Mouse (Mus musculus) midbrain, embryonic 11.5 days (tissue): ENCODE results near the gene Tbata. TPM values are rescaled to one million over a fixed set of nuclear protein-coding genes. Genes with fewer than 3 reads are reported as not detected.
A peak's percentile ranks its signal among the peaks of the same experiment; 100 is the strongest.

Source experiments
- ATAC-seq: fragments of 200-750 bp; cut with Nextera tagmentation; 2 replicates; pipeline ENCODE4 v1.8.0; 2017; ENCODE audit warnings: moderate TSS enrichment, moderate library complexity; ENCODE audit not compliant: low FRiP score
- DNase-seq: peaks from one replicate; pipeline ENCODE4 v3.0.0; 2015; ENCODE audit warnings: low spot score; ENCODE audit errors: missing footprints
- H3K27ac ChIP-seq: fragments of 300-500 bp; sonication (generic); 2 replicates; pipeline ENCODE4 v1.5.1; 2014; ENCODE audit warnings: low read depth, low read length
- H3K27me3 ChIP-seq: fragments of 300-500 bp; sonication (generic); 2 replicates; pipeline ENCODE4 v1.6.1; 2014; ENCODE audit warnings: mild to moderate bottlenecking, low read length, moderate library complexity, mixed read lengths; ENCODE audit not compliant: control insufficient read depth, insufficient read depth
- H3K36me3 ChIP-seq: fragments of 300-500 bp; sonication (generic); 2 replicates; pipeline ENCODE4 v1.6.1; 2014; ENCODE audit warnings: mild to moderate bottlenecking, low read length, moderate library complexity, mixed read lengths; ENCODE audit not compliant: control insufficient read depth, insufficient read depth
- H3K4me1 ChIP-seq: fragments of 300-500 bp; sonication (generic); 2 replicates; pipeline ENCODE4 v1.6.1; 2014; ENCODE audit warnings: low read length; ENCODE audit not compliant: control insufficient read depth, insufficient read depth
- H3K4me2 ChIP-seq: fragments of 300-500 bp; sonication (generic); 2 replicates; pipeline ENCODE4 v1.6.1; 2014; ENCODE audit warnings: mild to moderate bottlenecking, moderate library complexity
- H3K4me3 ChIP-seq: fragments of 300-500 bp; sonication (generic); 2 replicates; pipeline ENCODE4 v1.5.1; 2014; ENCODE audit warnings: low read depth, low read length
- H3K9ac ChIP-seq: fragments of 300-500 bp; sonication (generic); 2 replicates; pipeline ENCODE4 v1.6.1; 2014; ENCODE audit warnings: low read length
- H3K9me3 ChIP-seq: fragments of 300-500 bp; sonication (generic); 2 replicates; pipeline ENCODE4 v1.6.1; 2016; ENCODE audit warnings: low read length; ENCODE audit not compliant: control insufficient read depth
- WGBS: fragments of 180-500 bp; shearing (Covaris S2); extraction: QIAGEN DNeasy Blood & Tissue Kit; methylation state at CpG from one replicate; pipeline ENCODE4 v1.1.7; 2014; 5-methylcytosine and 5-hydroxymethylcytosine counted together
- polyA plus RNA-seq: library from polyadenylated mRNA; unstranded; fragments of >200 nt; fragmentation: Nextera tagmentation; extraction: Ambion mirVana; gene quantifications from 2 replicates; pipeline ENCODE4 v1.2.1, GENCODE M21; 2014

Gene Tbata
- polyA plus RNA-seq, 1 experiment from 2014 or later = not detected

DNA sequence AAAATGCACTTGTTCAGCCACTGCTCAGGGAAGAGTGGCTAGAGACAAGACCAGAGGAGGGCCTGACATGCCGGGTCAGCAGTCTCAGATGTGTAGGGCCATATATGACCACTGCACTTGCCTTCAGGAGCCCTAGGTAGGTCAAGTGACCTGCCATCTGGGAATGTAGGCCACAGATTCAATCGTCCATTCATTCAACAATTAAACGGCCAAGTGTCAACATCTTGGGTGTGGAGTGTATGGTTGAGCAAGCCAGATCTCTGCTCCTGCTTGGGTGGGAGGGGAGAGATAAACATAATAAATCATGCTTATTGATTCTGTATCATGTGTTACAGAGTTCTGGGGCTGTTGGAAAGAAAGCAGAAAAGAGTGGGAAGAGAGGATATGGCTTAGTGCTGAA is 13.2 kb upstream of the Tbata start:
- ATAC-seq (no peak), DNase-seq (no peak)
- H3K27ac ChIP-seq = no peak overlapping the region
- no peaks in the 10 kb centered on the region for H3K27me3 ChIP-seq
- H3K9ac ChIP-seq = no peak overlapping the region
- WGBS = 81% methylated on average over 3 of the region's 3 CpGs
- no peaks in the 10 kb centered on the region for H3K36me3 ChIP-seq
- no peak overlapping the region for H3K4me2 ChIP-seq
- H3K4me1 ChIP-seq = no peaks in the 10 kb centered on the region
- H3K4me3 ChIP-seq = no peak overlapping the region
- no peaks in the 10 kb centered on the region for H3K9me3 ChIP-seq

- no peak for ATAC-seq
- WGBS = 87% methylated on average over 7 of the region's 7 CpGs
- Histone ChIP-seq H3K27ac (no peak overlapping the region), H3K4me2 (no peak overlapping the region), H3K27me3 (no peaks in the 10 kb centered on the region), H3K4me3 (no peak overlapping the region), H3K4me1 (no peaks in the 10 kb centered on the region), H3K36me3 (no peaks in the 10 kb centered on the region), H3K9me3 (no peaks in the 10 kb centered on the region), H3K9ac (no peak overlapping the region)
- no peak for DNase-seq
Observed at GRCm38 (mm10) chr10:61160089-61160488, 11.7 kb upstream of the Tbata start.

- ATAC-seq = no peak
Observed at GRCm38 (mm10) chr10:61160671-61161070, 11.1 kb upstream of the Tbata start.

GRCm38 (mm10) chr10:61162366-61162765 is 9.4 kb upstream of the Tbata start:
- Histone ChIP-seq H3K9me3 (no peaks in the 10 kb centered on the region), H3K4me1 (no peaks in the 10 kb centered on the region), H3K4me3 (no peak overlapping the region), H3K27ac (no peak overlapping the region), H3K4me2 (no peak overlapping the region), H3K9ac (no peak overlapping the region), H3K27me3 (no peaks in the 10 kb centered on the region), H3K36me3 (no peaks in the 10 kb centered on the region)
- 76% methylated on average over 3 of the region's 3 CpGs for WGBS
- DNase-seq = no peak
- ATAC-seq = no peak

More at GRCm38 (mm10) chr10:61160671-61161070, 11.1 kb upstream of the Tbata start:
- Histone ChIP-seq H3K9ac (no peak overlapping the region), H3K4me1 (no peaks in the 10 kb centered on the region), H3K36me3 (no peaks in the 10 kb centered on the region), H3K4me2 (no peak overlapping the region), H3K4me3 (no peak overlapping the region), H3K27me3 (no peaks in the 10 kb centered on the region), H3K9me3 (no peaks in the 10 kb centered on the region), H3K27ac (no peak overlapping the region)
- 78% methylated on average over 4 of the region's 4 CpGs for WGBS
- no peak for DNase-seq

GRCm38 (mm10) chr10:61167333-61168096 is 4.2 kb upstream of the Tbata start:
- Histone ChIP-seq H3K27ac (no peak overlapping the region), H3K4me1 (no peaks in the 10 kb centered on the region), H3K4me3 (no peak overlapping the region), H3K36me3 (no peaks in the 10 kb centered on the region), H3K9ac (no peak overlapping the region), H3K27me3 (no peaks in the 10 kb centered on the region), H3K9me3 (no peaks in the 10 kb centered on the region), H3K4me2 (no peak overlapping the region)
- WGBS = 81% methylated on average over 9 of the region's 9 CpGs
- peak; percentile 45 for DNase-seq
- ATAC-seq = no peak

DNA sequence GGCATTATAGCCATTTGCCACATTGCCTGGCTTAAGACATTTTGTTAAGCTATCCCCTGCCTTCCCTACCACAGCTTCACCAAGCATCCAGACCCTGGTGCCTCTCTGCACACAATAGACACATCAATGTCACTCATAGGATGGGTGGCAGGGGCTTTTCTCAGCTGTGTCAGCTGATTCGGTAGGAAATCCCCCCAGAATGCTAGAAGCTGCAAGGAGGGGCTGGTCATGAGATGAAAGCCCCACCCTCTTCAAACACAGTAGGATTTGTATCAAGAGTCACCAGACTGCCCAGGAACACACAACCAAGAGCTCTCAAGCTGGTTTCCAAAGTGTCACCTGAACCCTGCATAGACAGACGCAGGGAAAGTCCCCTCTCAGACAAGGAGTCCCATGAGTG is 3.4 kb upstream of the Tbata start:
- ATAC-seq (no peak), DNase-seq (no peak)
- H3K9me3 ChIP-seq = no peaks in the 10 kb centered on the region
- no peak overlapping the region for H3K27ac ChIP-seq
- no peaks in the 10 kb centered on the region for H3K36me3 ChIP-seq
- H3K27me3 ChIP-seq = no peaks in the 10 kb centered on the region
- H3K9ac ChIP-seq = no peak overlapping the region
- H3K4me3 ChIP-seq = no peak overlapping the region
- H3K4me1 ChIP-seq = no peaks in the 10 kb centered on the region
- WGBS = 64% methylated on average over 2 of the region's 2 CpGs
- H3K4me2 ChIP-seq = no peak overlapping the region

DNA sequence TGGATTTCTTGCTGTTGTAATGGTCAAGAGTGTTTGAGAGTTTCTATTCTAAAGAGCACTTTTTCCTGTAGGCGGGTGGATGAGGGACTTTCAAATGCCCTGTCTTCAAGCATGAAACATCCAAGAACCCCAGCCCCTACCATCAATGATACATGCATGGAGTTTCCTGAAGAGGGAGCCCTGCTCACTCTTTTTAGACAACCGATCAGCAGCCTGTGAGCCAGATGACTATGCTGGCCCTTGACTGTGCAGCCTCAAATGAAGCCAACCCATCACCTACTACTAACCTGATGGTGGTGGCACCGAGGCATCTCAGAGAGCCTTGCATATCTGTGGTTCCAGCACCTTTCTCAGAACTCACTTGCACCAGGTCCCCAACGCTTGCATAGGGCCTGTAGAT is 742 bp downstream of the Tbata start:
- no peaks in the 10 kb centered on the region for H3K27me3 ChIP-seq
- H3K4me2 ChIP-seq = no peak overlapping the region
- H3K9ac ChIP-seq = no peak overlapping the region
- DNase-seq (no peak), ATAC-seq (no peak)
- H3K4me1 ChIP-seq = no peaks in the 10 kb centered on the region
- H3K4me3 ChIP-seq = no peak overlapping the region
- WGBS = 81% methylated on average over 4 of the region's 4 CpGs
- no peaks in the 10 kb centered on the region for H3K36me3 ChIP-seq
- H3K27ac ChIP-seq = no peak overlapping the region
- H3K9me3 ChIP-seq = no peaks in the 10 kb centered on the region

DNA sequence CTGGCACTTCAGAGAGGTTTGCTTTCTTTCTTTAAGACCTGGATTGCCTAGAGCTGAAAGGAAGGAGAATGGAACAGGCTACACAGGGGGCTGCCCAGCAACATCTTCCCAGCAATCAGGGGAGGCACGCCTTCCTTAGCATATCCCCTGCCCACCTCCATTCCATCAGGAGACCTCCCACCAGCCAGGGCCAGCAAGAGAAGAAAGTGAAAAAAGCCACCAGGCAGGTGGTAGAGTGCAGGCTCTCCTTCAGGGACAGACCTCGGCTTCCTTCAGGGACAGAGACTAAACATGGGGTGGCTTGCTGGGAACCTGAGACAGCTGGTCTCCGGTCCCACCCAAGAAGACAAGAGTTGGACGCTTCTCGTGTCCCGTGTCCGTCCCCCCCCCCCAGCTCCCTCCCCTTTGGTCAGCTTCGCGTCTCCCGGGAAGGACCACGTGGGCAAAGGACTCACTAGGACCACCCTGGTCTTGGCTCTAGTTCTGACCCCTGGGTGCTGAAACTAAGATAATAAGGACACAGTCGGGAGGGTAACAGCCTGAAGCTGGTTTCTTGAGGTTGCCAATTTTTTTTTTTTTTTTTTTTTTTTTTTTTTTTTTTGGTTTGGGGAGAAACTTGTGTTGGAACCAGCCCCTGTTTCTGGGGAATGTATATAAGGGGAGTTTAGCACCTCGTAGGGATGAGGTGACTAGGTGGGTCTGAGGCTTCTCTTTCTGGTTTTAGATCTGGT is 3.1 kb downstream of the Tbata start:
- ATAC-seq (no peak), DNase-seq (no peak)
- 54% methylated on average over 13 of the region's 13 CpGs for WGBS
- H3K4me1 ChIP-seq = no peaks in the 10 kb centered on the region
- H3K9ac ChIP-seq = no peak overlapping the region
- no peaks in the 10 kb centered on the region for H3K9me3 ChIP-seq
- no peak overlapping the region for H3K4me3 ChIP-seq
- no peak overlapping the region for H3K4me2 ChIP-seq
- no peaks in the 10 kb centered on the region for H3K36me3 ChIP-seq
- H3K27ac ChIP-seq = no peak overlapping the region
- no peaks in the 10 kb centered on the region for H3K27me3 ChIP-seq

- no peaks in the 10 kb centered on the region for H3K4me1 ChIP-seq
- WGBS = 17% methylated on average over 24 of the region's 24 CpGs
- peak; percentile 89 for DNase-seq
- H3K36me3 ChIP-seq = no peaks in the 10 kb centered on the region
- H3K4me2 ChIP-seq = no peak overlapping the region; the same call in 1 of the 2 replicates
- H3K9ac ChIP-seq = no peak overlapping the region
- H3K27ac ChIP-seq = no peak overlapping the region
- H3K4me3 ChIP-seq = no peak overlapping the region
- no peak for ATAC-seq
- no peaks in the 10 kb centered on the region for H3K9me3 ChIP-seq
- no peaks in the 10 kb centered on the region for H3K27me3 ChIP-seq
Observed at GRCm38 (mm10) chr10:61175442-61176204, 3.9 kb downstream of the Tbata start.
